Mouse (Mus musculus) liver, embryonic 16.5 days (tissue): ENCODE data around the gene Adamtsl1. TPM values are rescaled to one million over a fixed set of nuclear protein-coding genes. Genes with fewer than 3 reads are reported as not detected.

Experiments used
- ATAC-seq: fragments of 200-750 bp; cut with Nextera tagmentation; 2 replicates; pipeline ENCODE4 v1.8.0; 2017; ENCODE audit warnings: low read depth, mild to moderate bottlenecking, moderate number of reproducible peaks, moderate library complexity
- H3K27ac ChIP-seq: fragments of 300-500 bp; sonication (generic); 2 replicates; pipeline ENCODE4 v1.5.1; 2014; ENCODE audit warnings: mild to moderate bottlenecking, low read length
- H3K27me3 ChIP-seq: fragments of 300-500 bp; sonication (generic); 2 replicates; pipeline ENCODE4 v1.6.1; 2014; ENCODE audit warnings: low read depth, low read length, mixed read lengths; ENCODE audit not compliant: control insufficient read depth, insufficient read depth
- H3K36me3 ChIP-seq: fragments of 300-500 bp; sonication (generic); 2 replicates; pipeline ENCODE4 v1.6.1; 2014; ENCODE audit warnings: mild to moderate bottlenecking; ENCODE audit not compliant: control insufficient read depth, insufficient read depth
- H3K4me1 ChIP-seq: fragments of 300-500 bp; sonication (generic); 2 replicates; pipeline ENCODE4 v1.6.1; 2014; ENCODE audit warnings: low read depth, low read length, mixed read lengths; ENCODE audit not compliant: control insufficient read depth
- H3K4me2 ChIP-seq: fragments of 300-500 bp; sonication (generic); 2 replicates; pipeline ENCODE4 v1.6.1; 2014; ENCODE audit warnings: low read depth, low read length, mixed read lengths
- H3K4me3 ChIP-seq: fragments of 300-500 bp; sonication (generic); 2 replicates; pipeline ENCODE4 v1.5.1; 2014; ENCODE audit warnings: low read depth, mild to moderate bottlenecking, low read length
- H3K9ac ChIP-seq: fragments of 300-500 bp; sonication (generic); 2 replicates; pipeline ENCODE4 v1.6.1; 2014; ENCODE audit warnings: low read depth, low read length
- H3K9me3 ChIP-seq: fragments of 300-500 bp; sonication (generic); replicated peaks from 2 replicates; pipeline ENCODE4 v1.6.1; 2016; ENCODE audit warnings: low read length; ENCODE audit not compliant: control insufficient read depth
- WGBS: fragments of 180-500 bp; shearing (Covaris S2); extraction: QIAGEN DNeasy Blood & Tissue Kit; methylation state at CpG from one replicate; pipeline ENCODE4 v1.1.7; 2014; ENCODE audit not compliant: insufficient replicate concordance; 5-methylcytosine and 5-hydroxymethylcytosine counted together
- polyA plus RNA-seq: library from polyadenylated mRNA; unstranded; fragments of >200 nt; fragmentation: Nextera tagmentation; extraction: Ambion mirVana; gene quantifications from 2 replicates; pipeline ENCODE4 v1.2.1, GENCODE M21; 2015

The Adamtsl1 gene
- polyA plus RNA-seq, 1 experiment from 2014 or later = 0.67 TPM

- ATAC-seq = no peak
- Histone ChIP-seq H3K27ac (no peak overlapping the region), H3K36me3 (no peaks in the 10 kb centered on the region), H3K4me1 (no peaks in the 10 kb centered on the region), H3K9me3 (no peaks in the 10 kb centered on the region), H3K9ac (no peak overlapping the region), H3K27me3 (no peaks in the 10 kb centered on the region), H3K4me2 (no peak overlapping the region), H3K4me3 (no peak overlapping the region)
- 63% methylated on average over 6 of the region's 6 CpGs for WGBS
Measured at GRCm38 (mm10) chr4:86045448-86045847, 531.5 kb downstream of the Adamtsl1 start.

- WGBS = 56% methylated on average over 6 of the region's 6 CpGs
- no peak overlapping the region for H3K4me2 ChIP-seq
- no peaks in the 10 kb centered on the region for H3K9me3 ChIP-seq
Measured at GRCm38 (mm10) chr4:86045876-86046275, 531.9 kb downstream of the Adamtsl1 start.

GRCm38 (mm10) chr4:86046881-86047280, 532.9 kb downstream of the Adamtsl1 start:
- Histone ChIP-seq H3K36me3 (no peaks in the 10 kb centered on the region), H3K4me1 (no peaks in the 10 kb centered on the region), H3K4me2 (no peak overlapping the region), H3K4me3 (no peak overlapping the region), H3K27ac (no peak overlapping the region), H3K9me3 (no peaks in the 10 kb centered on the region), H3K27me3 (no peaks in the 10 kb centered on the region), H3K9ac (no peak overlapping the region)
- no peak for ATAC-seq
- 63% methylated on average over 1 of the region's 1 CpGs for whole genome bisulfite sequencing

More at GRCm38 (mm10) chr4:86045876-86046275, 531.9 kb downstream of the Adamtsl1 start:
- Histone ChIP-seq H3K4me1 (no peaks in the 10 kb centered on the region), H3K27ac (no peak overlapping the region), H3K36me3 (no peaks in the 10 kb centered on the region), H3K27me3 (no peaks in the 10 kb centered on the region), H3K9ac (no peak overlapping the region), H3K4me3 (no peak overlapping the region)
- ATAC-seq = no peak

GRCm38 (mm10) chr4:86053487-86054237, 539.7 kb downstream of the Adamtsl1 start:
- peak overlapping the region; percentile 40 for H3K4me3 ChIP-seq
- no peaks in the 10 kb centered on the region for H3K36me3 ChIP-seq
- H3K27ac ChIP-seq = no peak overlapping the region
- no peaks in the 10 kb centered on the region for H3K9me3 ChIP-seq
- 1% methylated on average over 20 of the region's 20 CpGs for WGBS
- peak overlapping the region; percentile 55 for H3K4me2 ChIP-seq
- no peaks in the 10 kb centered on the region for H3K27me3 ChIP-seq
- H3K4me1 ChIP-seq = no peaks in the 10 kb centered on the region
- peak; percentile 39; the same call in 1 of the 2 replicates for ATAC-seq
- no peak overlapping the region for H3K9ac ChIP-seq

- 64% methylated on average over 4 of the region's 4 CpGs for WGBS
Measured at GRCm38 (mm10) chr4:86060614-86061013, 546.6 kb downstream of the Adamtsl1 start.

GRCm38 (mm10) chr4:86068376-86068775, 554.4 kb downstream of the Adamtsl1 start:
- no peak overlapping the region for H3K27ac ChIP-seq
- H3K36me3 ChIP-seq = no peaks in the 10 kb centered on the region
- no peaks in the 10 kb centered on the region for H3K27me3 ChIP-seq
- no peak overlapping the region for H3K4me2 ChIP-seq
- H3K9me3 ChIP-seq = no peaks in the 10 kb centered on the region
- no peak overlapping the region for H3K9ac ChIP-seq
- H3K4me1 ChIP-seq = no peaks in the 10 kb centered on the region
- 64% methylated on average over 5 of the region's 5 CpGs for WGBS
- no peak for ATAC-seq
- no peak overlapping the region for H3K4me3 ChIP-seq

More at GRCm38 (mm10) chr4:86060614-86061013, 546.6 kb downstream of the Adamtsl1 start:
- Histone ChIP-seq H3K27me3 (no peaks in the 10 kb centered on the region), H3K4me2 (no peak overlapping the region), H3K36me3 (no peaks in the 10 kb centered on the region), H3K4me1 (no peaks in the 10 kb centered on the region), H3K9ac (no peak overlapping the region), H3K9me3 (no peaks in the 10 kb centered on the region), H3K4me3 (no peak overlapping the region), H3K27ac (no peak overlapping the region)
- ATAC-seq = no peak

GRCm38 (mm10) chr4:86068875-86069718, 555.1 kb downstream of the Adamtsl1 start:
- no peak for ATAC-seq
- H3K9me3 ChIP-seq = no peaks in the 10 kb centered on the region
- H3K36me3 ChIP-seq = no peaks in the 10 kb centered on the region
- no peak overlapping the region for H3K4me2 ChIP-seq
- H3K9ac ChIP-seq = no peak overlapping the region
- H3K4me3 ChIP-seq = no peak overlapping the region
- H3K27me3 ChIP-seq = no peaks in the 10 kb centered on the region
- no peaks in the 10 kb centered on the region for H3K4me1 ChIP-seq
- no peak overlapping the region for H3K27ac ChIP-seq
- 56% methylated on average over 13 of the region's 13 CpGs for WGBS

GRCm38 (mm10) chr4:86074871-86075270, 560.9 kb downstream of the Adamtsl1 start:
- no peaks in the 10 kb centered on the region for H3K9me3 ChIP-seq
- H3K4me3 ChIP-seq = no peak overlapping the region
- H3K36me3 ChIP-seq = no peaks in the 10 kb centered on the region
- H3K9ac ChIP-seq = no peak overlapping the region
- H3K4me2 ChIP-seq = no peak overlapping the region
- ATAC-seq = no peak
- WGBS = 40% methylated on average over 1 of the region's 1 CpGs
- no peak overlapping the region for H3K27ac ChIP-seq
- no peaks in the 10 kb centered on the region for H3K27me3 ChIP-seq
- H3K4me1 ChIP-seq = no peaks in the 10 kb centered on the region

- no peak overlapping the region for H3K4me2 ChIP-seq
- H3K27me3 ChIP-seq = no peaks in the 10 kb centered on the region
- no peak overlapping the region for H3K9ac ChIP-seq
- H3K27ac ChIP-seq = no peak overlapping the region
- no peak for ATAC-seq
- H3K36me3 ChIP-seq = no peaks in the 10 kb centered on the region
- WGBS = 75% methylated on average over 2 of the region's 2 CpGs
- H3K4me1 ChIP-seq = no peaks in the 10 kb centered on the region
- H3K9me3 ChIP-seq = no peaks in the 10 kb centered on the region
- H3K4me3 ChIP-seq = no peak overlapping the region
Measured at GRCm38 (mm10) chr4:86077355-86077754, 563.4 kb downstream of the Adamtsl1 start.
